Mouse (Mus musculus): ENCODE results near the gene B4galnt3.

DNA sequence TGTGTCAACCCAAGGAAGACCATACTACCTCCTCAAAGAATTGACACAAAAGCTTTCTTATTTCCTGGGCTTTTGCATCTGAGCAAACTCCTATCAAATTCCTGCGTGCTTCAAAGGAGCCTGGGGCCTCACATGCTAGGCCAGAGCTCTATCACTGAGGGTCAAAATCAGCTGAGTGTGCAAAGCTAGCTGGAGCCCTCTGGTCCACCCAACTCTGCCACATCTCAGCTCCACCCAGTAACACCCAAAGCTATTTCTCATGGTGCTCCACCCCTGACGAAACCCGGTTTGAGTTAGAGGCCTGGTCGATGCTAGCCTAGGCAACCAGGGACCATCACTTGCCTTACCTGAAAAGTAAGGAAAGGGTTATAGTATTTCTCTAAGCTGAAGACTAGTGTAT is 39.2 kb downstream of the B4galnt3 start:
- TF ChIP-seq CTCF (IDR thresholded peaks at IDR 0.05; ENCODE audit: low read depth, low read length): no peak
- TF ChIP-seq GATA1 (IDR thresholded peaks at IDR 0.05; ENCODE audit: borderline replicate concordance, low read length): no peak
- no peak for TF ChIP-seq TAL1 (conservative IDR thresholded peaks at IDR 0.05; ENCODE audit: low read depth, low read length)
- no peak for TF ChIP-seq POLR2AphosphoS5 (IDR thresholded peaks at IDR 0.05; ENCODE audit: insufficient replicate concordance, low read depth, low read length)
- no peak for TF ChIP-seq GATA2 (IDR thresholded peaks at IDR 0.05; ENCODE audit: borderline replicate concordance, low read depth, low read length)
